Mouse (Mus musculus) heart, adult 2 months (tissue): ENCODE measurements at regions not wholly inside any gene's neighbourhood (a gene's known extent, or its start where the extent isn't known, plus 50 kb on each side); places are given as distances from the start of the nearest gene placed in this dataset.

Experiments
- CTCF ChIP-seq: fragments of 200-600 bp; IDR thresholded peaks from 2 replicates; pipeline ENCODE4 v1.8.1; 2022; ENCODE audit warnings: antibody characterized with exemption, mild to moderate bottlenecking, moderate library complexity
- EP300 ChIP-seq: fragments of 200-500 bp; IDR thresholded peaks from 2 replicates; pipeline ENCODE4 v1.6.1; 2011; ENCODE audit warnings: low read depth, low read length, control low read depth; ENCODE audit not compliant: insufficient read depth

- TF ChIP-seq CTCF (no peak), EP300 (no peak)
Observed at GRCm38 (mm10) chr2:22024438-22024837, 202.9 kb upstream of the Myo3a start.
